Mouse (Mus musculus): ENCODE results near the gene Masp1. TPM values are rescaled to one million over a fixed set of nuclear protein-coding genes. Genes with fewer than 3 reads are reported as not detected.

Gene Masp1
- 26.2 and 27.0 TPM in 2 replicates for polyA plus RNA-seq (2014; fragmentation: Nextera tagmentation; extraction: Ambion mirVana)

- peaks cover 53% of the 10 kb centered on the region for H3K4me1 ChIP-seq (replicated peaks; ENCODE audit: control insufficient read depth, insufficient read depth, low read length)
Observed at GRCm38 (mm10) chr16:23520235-23520871, at the start of gene Masp1, which contains the start of gene Rtp4. Masp1 (minus strand) TSS chr16:23520815. Rtp4 (plus strand) TSS chr16:23520291.

GRCm38 (mm10) chr16:23568369-23568958 is 47.8 kb upstream of the Masp1 start:
- H3K27ac ChIP-seq = no peak overlapping the region
- H3K27me3 ChIP-seq (ENCODE audit: control insufficient read depth, insufficient read depth, low read length) = no peaks in the 10 kb centered on the region
- no peaks in the 10 kb centered on the region for H3K9me3 ChIP-seq (ENCODE audit: control insufficient read depth, low read length)
- no peaks in the 10 kb centered on the region for H3K36me3 ChIP-seq (replicated peaks; ENCODE audit: control insufficient read depth, insufficient read depth)
- 54% methylated on average over 4 of the region's 4 CpGs for WGBS
- H3K4me2 ChIP-seq (replicated peaks) = no peak overlapping the region
- ATAC-seq (ENCODE audit: low FRiP score) = no peak
- DNase-seq (ENCODE audit: low spot score) = no peak
- H3K9ac ChIP-seq = no peak overlapping the region
- no peak overlapping the region for H3K4me3 ChIP-seq (replicated peaks; ENCODE audit: low read length)
- H3K4me1 ChIP-seq (replicated peaks; ENCODE audit: control insufficient read depth, insufficient read depth, low read length) = no peaks in the 10 kb centered on the region

More at GRCm38 (mm10) chr16:23520235-23520871, at the start of gene Masp1, which contains the start of gene Rtp4:
- Histone ChIP-seq H3K9ac (peak within 1 kb of the TSS; percentile 70), H3K27ac (peak within 1 kb of the TSS; percentile 89), H3K9me3 (ENCODE audit: control insufficient read depth, low read length) (no peaks in the 10 kb centered on the region), H3K36me3 (replicated peaks; ENCODE audit: control insufficient read depth, insufficient read depth) (no peaks in the 10 kb centered on the region), H3K4me2 (replicated peaks) (peak within 1 kb of the TSS; percentile 60), H3K27me3 (ENCODE audit: control insufficient read depth, insufficient read depth, low read length) (no peaks in the 10 kb centered on the region), H3K4me3 (replicated peaks; ENCODE audit: low read length) (peak within 1 kb of the TSS; percentile 39)
- DNase-seq (ENCODE audit: low spot score) (peak; percentile 64), ATAC-seq (ENCODE audit: low FRiP score) (peak; percentile 77)
- WGBS = 1% methylated on average over 12 of the region's 12 CpGs

GRCm38 (mm10) chr16:23557669-23558068 is 37.1 kb upstream of the Masp1 start:
- H3K4me2 ChIP-seq (replicated peaks) = no peak overlapping the region
- no peak overlapping the region for H3K27ac ChIP-seq
- ATAC-seq (ENCODE audit: low FRiP score) (no peak), DNase-seq (ENCODE audit: low spot score) (no peak)
- no peaks in the 10 kb centered on the region for H3K4me1 ChIP-seq (replicated peaks; ENCODE audit: control insufficient read depth, insufficient read depth, low read length)
- 90% methylated on average over 2 of the region's 2 CpGs for WGBS
- H3K27me3 ChIP-seq (ENCODE audit: control insufficient read depth, insufficient read depth, low read length) = no peaks in the 10 kb centered on the region
- H3K9ac ChIP-seq = no peak overlapping the region
- no peaks in the 10 kb centered on the region for H3K9me3 ChIP-seq (ENCODE audit: control insufficient read depth, low read length)
- no peaks in the 10 kb centered on the region for H3K36me3 ChIP-seq (replicated peaks; ENCODE audit: control insufficient read depth, insufficient read depth)
- H3K4me3 ChIP-seq (replicated peaks; ENCODE audit: low read length) = no peak overlapping the region

- Histone ChIP-seq H3K4me3 (replicated peaks; ENCODE audit: low read length) (no peak overlapping the region), H3K36me3 (replicated peaks; ENCODE audit: control insufficient read depth, insufficient read depth) (no peaks in the 10 kb centered on the region), H3K9me3 (ENCODE audit: control insufficient read depth, low read length) (no peaks in the 10 kb centered on the region), H3K4me1 (replicated peaks; ENCODE audit: control insufficient read depth, insufficient read depth, low read length) (no peaks in the 10 kb centered on the region), H3K9ac (no peak overlapping the region), H3K4me2 (replicated peaks) (no peak overlapping the region), H3K27ac (no peak overlapping the region), H3K27me3 (ENCODE audit: control insufficient read depth, insufficient read depth, low read length) (no peaks in the 10 kb centered on the region)
- ATAC-seq (ENCODE audit: low FRiP score) (no peak), DNase-seq (ENCODE audit: low spot score) (no peak)
- 94% methylated on average over 5 of the region's 5 CpGs for WGBS
Observed at GRCm38 (mm10) chr16:23557195-23557594, 36.6 kb upstream of the Masp1 start.

- no peak for ATAC-seq (ENCODE audit: low FRiP score)
- Histone ChIP-seq H3K27me3 (ENCODE audit: control insufficient read depth, insufficient read depth, low read length) (no peaks in the 10 kb centered on the region), H3K9ac (no peak overlapping the region), H3K4me1 (replicated peaks; ENCODE audit: control insufficient read depth, insufficient read depth, low read length) (no peaks in the 10 kb centered on the region), H3K27ac (no peak overlapping the region), H3K9me3 (ENCODE audit: control insufficient read depth, low read length) (no peaks in the 10 kb centered on the region), H3K36me3 (replicated peaks; ENCODE audit: control insufficient read depth, insufficient read depth) (no peaks in the 10 kb centered on the region), H3K4me2 (replicated peaks) (no peak overlapping the region), H3K4me3 (replicated peaks; ENCODE audit: low read length) (no peak overlapping the region)
- DNase-seq (ENCODE audit: low spot score) = no peak
- WGBS = 80% methylated on average over 5 of the region's 5 CpGs
Observed at GRCm38 (mm10) chr16:23554673-23555072, 34.1 kb upstream of the Masp1 start.

GRCm38 (mm10) chr16:23550981-23551582 is 30.5 kb upstream of the Masp1 start:
- ATAC-seq (ENCODE audit: low FRiP score) (peak; percentile 41; the same call in 1 of the 2 replicates), DNase-seq (ENCODE audit: low spot score) (no peak)
- no peaks in the 10 kb centered on the region for H3K36me3 ChIP-seq (replicated peaks; ENCODE audit: control insufficient read depth, insufficient read depth)
- no peak overlapping the region for H3K4me2 ChIP-seq (replicated peaks)
- H3K9ac ChIP-seq = no peak overlapping the region
- H3K4me1 ChIP-seq (replicated peaks; ENCODE audit: control insufficient read depth, insufficient read depth, low read length) = no peaks in the 10 kb centered on the region
- H3K9me3 ChIP-seq (ENCODE audit: control insufficient read depth, low read length) = no peaks in the 10 kb centered on the region
- no peaks in the 10 kb centered on the region for H3K27me3 ChIP-seq (ENCODE audit: control insufficient read depth, insufficient read depth, low read length)
- no peak overlapping the region for H3K27ac ChIP-seq
- WGBS = 72% methylated on average over 18 of the region's 18 CpGs
- no peak overlapping the region for H3K4me3 ChIP-seq (replicated peaks; ENCODE audit: low read length)

- DNase-seq (ENCODE audit: low spot score) = peak; percentile 88
- no peak overlapping the region for H3K4me3 ChIP-seq (replicated peaks; ENCODE audit: low read length)
- H3K4me1 ChIP-seq (replicated peaks; ENCODE audit: control insufficient read depth, insufficient read depth, low read length) = no peaks in the 10 kb centered on the region
- 44% methylated on average over 8 of the region's 8 CpGs for WGBS
- peak; percentile 69; the same call in 1 of the 2 replicates for ATAC-seq (ENCODE audit: low FRiP score)
- no peaks in the 10 kb centered on the region for H3K36me3 ChIP-seq (replicated peaks; ENCODE audit: control insufficient read depth, insufficient read depth)
- H3K27ac ChIP-seq = no peak overlapping the region
- H3K9ac ChIP-seq = no peak overlapping the region
- H3K9me3 ChIP-seq (ENCODE audit: control insufficient read depth, low read length) = no peaks in the 10 kb centered on the region
- H3K27me3 ChIP-seq (ENCODE audit: control insufficient read depth, insufficient read depth, low read length) = no peaks in the 10 kb centered on the region
- no peak overlapping the region for H3K4me2 ChIP-seq (replicated peaks)
Observed at GRCm38 (mm10) chr16:23550346-23550980, 29.8 kb upstream of the Masp1 start.

- 95% methylated on average over 4 of the region's 4 CpGs for WGBS
- no peak for ATAC-seq (ENCODE audit: low FRiP score)
- no peaks in the 10 kb centered on the region for H3K27me3 ChIP-seq (ENCODE audit: control insufficient read depth, insufficient read depth, low read length)
- DNase-seq (ENCODE audit: low spot score) = no peak
- no peak overlapping the region for H3K4me3 ChIP-seq (replicated peaks; ENCODE audit: low read length)
- no peaks in the 10 kb centered on the region for H3K36me3 ChIP-seq (replicated peaks; ENCODE audit: control insufficient read depth, insufficient read depth)
- H3K27ac ChIP-seq = no peak overlapping the region
- no peak overlapping the region for H3K9ac ChIP-seq
- no peak overlapping the region for H3K4me2 ChIP-seq (replicated peaks)
- no peaks in the 10 kb centered on the region for H3K9me3 ChIP-seq (ENCODE audit: control insufficient read depth, low read length)
- no peaks in the 10 kb centered on the region for H3K4me1 ChIP-seq (replicated peaks; ENCODE audit: control insufficient read depth, insufficient read depth, low read length)
Observed at GRCm38 (mm10) chr16:23547783-23548182, 27.2 kb upstream of the Masp1 start.

- Histone ChIP-seq H3K4me2 (replicated peaks) (no peak overlapping the region), H3K9me3 (ENCODE audit: control insufficient read depth, low read length) (no peaks in the 10 kb centered on the region), H3K4me3 (replicated peaks; ENCODE audit: low read length) (no peak overlapping the region), H3K36me3 (replicated peaks; ENCODE audit: control insufficient read depth, insufficient read depth) (no peaks in the 10 kb centered on the region), H3K9ac (no peak overlapping the region), H3K27me3 (ENCODE audit: control insufficient read depth, insufficient read depth, low read length) (no peaks in the 10 kb centered on the region), H3K4me1 (replicated peaks; ENCODE audit: control insufficient read depth, insufficient read depth, low read length) (no peaks in the 10 kb centered on the region), H3K27ac (no peak overlapping the region)
- WGBS = 69% methylated on average over 7 of the region's 7 CpGs
- DNase-seq (ENCODE audit: low spot score) (no peak), ATAC-seq (ENCODE audit: low FRiP score) (no peak)
Observed at GRCm38 (mm10) chr16:23544361-23544760, 23.7 kb upstream of the Masp1 start.
